Mouse (Mus musculus) B cell, adult 62 days (primary cell): Measurements from ENCODE around the gene Itpr2. TPM values are rescaled to one million over a fixed set of nuclear protein-coding genes. Genes with fewer than 3 reads are reported as not detected.

Experiments
- total RNA-seq: library from RNA; stranded (reverse); gene quantifications from 4 replicates; pipeline ENCODE4 v1.2.4, GENCODE M21; 2023

The Itpr2 gene
- total RNA-seq, result 167 to 209 TPM (median 192 TPM) in 4 replicates

GRCm38 (mm10) chr6:146501866-146502804 is at the start of gene Itpr2:
Gene Itpr2, minus strand, starts transcription at chr6:146502223.

Other genes with a start within 250 kb of the Itpr2 start
- gene Fgfr1op2, start 75.0 kb upstream of the Itpr2 start, total RNA-seq, result 75.4 to 89.8 TPM (median 82.3 TPM) in 4 replicates
- 65.0 to 85.5 TPM (median 75.0 TPM) in 4 replicates for gene Ints13, start 75.6 kb upstream of the Itpr2 start, total RNA-seq
- 33.3 to 37.9 TPM (median 34.7 TPM) in 4 replicates for gene Med21, start 140.3 kb upstream of the Itpr2 start, total RNA-seq
- 7.0 to 8.8 TPM (median 8.3 TPM) in 4 replicates for gene Tm7sf3, start 140.6 kb upstream of the Itpr2 start, total RNA-seq
- 14.1 to 22.1 TPM (median 19.3 TPM) in 4 replicates for gene Stk38l, start 222.8 kb upstream of the Itpr2 start, total RNA-seq